Mouse (Mus musculus): ENCODE results near the gene Fosb. TPM values are rescaled to one million over a fixed set of nuclear protein-coding genes. Genes with fewer than 3 reads are reported as not detected.

Fosb gene
- polyA plus RNA-seq, 1 experiment from 2014 or later: 0.04 TPM

DNA sequence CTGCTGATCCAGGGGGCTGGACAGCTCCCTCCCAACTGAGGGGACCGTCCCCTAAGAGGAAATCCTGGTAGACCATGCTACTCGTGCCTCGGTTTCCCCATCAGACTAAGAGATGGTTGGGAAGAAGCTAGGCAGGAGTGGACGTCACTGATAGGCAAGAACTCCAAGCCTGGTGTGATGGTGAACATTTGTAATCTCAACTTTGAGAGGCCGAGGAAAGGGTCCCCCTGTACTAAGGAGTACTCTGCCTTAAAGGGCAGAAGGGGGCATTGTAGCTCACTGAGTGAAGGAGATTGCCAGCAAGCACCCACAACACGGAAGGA is 4.5 kb downstream of the Fosb start:
- H3K4me3 ChIP-seq (ENCODE audit: low read depth, low read length): 0 out of 2 replicates have a peak overlapping the region, but pooled peaks have one; percentile 22
- H3K9ac ChIP-seq (ENCODE audit: low read length): no peak overlapping the region
- no peak for ATAC-seq (ENCODE audit: low FRiP score)
- peaks cover 28% of the 10 kb centered on the region for H3K4me1 ChIP-seq (ENCODE audit: control insufficient read depth, insufficient read depth, low read length)
- no peak for DNase-seq (ENCODE audit: low spot score, missing footprints)
- no peaks in the 10 kb centered on the region for H3K36me3 ChIP-seq (ENCODE audit: control insufficient read depth, insufficient read depth, low read length)
- no peak overlapping the region; the same call in 1 of the 2 replicates for H3K4me2 ChIP-seq
- H3K27me3 ChIP-seq (ENCODE audit: control insufficient read depth, insufficient read depth, low read length): peaks cover 56% of the 10 kb centered on the region
- no peak overlapping the region for H3K27ac ChIP-seq (ENCODE audit: low read depth, low read length)
- WGBS: 8% methylated on average over 6 of the region's 6 CpGs
- H3K9me3 ChIP-seq (ENCODE audit: control insufficient read depth, low read length): no peaks in the 10 kb centered on the region

GRCm38 (mm10) chr7:19304501-19305412 is 5.1 kb downstream of the Fosb start:
- Histone ChIP-seq H3K9me3 (ENCODE audit: control insufficient read depth, low read length) (no peaks in the 10 kb centered on the region), H3K4me2 (peak overlapping the region; percentile 43), H3K27me3 (ENCODE audit: control insufficient read depth, insufficient read depth, low read length) (peaks cover 56% of the 10 kb centered on the region), H3K9ac (ENCODE audit: low read length) (peak overlapping the region; percentile 37; the same call in 1 of the 2 replicates), H3K4me1 (ENCODE audit: control insufficient read depth, insufficient read depth, low read length) (peaks cover 28% of the 10 kb centered on the region), H3K27ac (ENCODE audit: low read depth, low read length) (no peak overlapping the region), H3K4me3 (ENCODE audit: low read depth, low read length) (peak overlapping the region; percentile 22), H3K36me3 (ENCODE audit: control insufficient read depth, insufficient read depth, low read length) (no peaks in the 10 kb centered on the region)
- ATAC-seq (ENCODE audit: low FRiP score) (no peak), DNase-seq (ENCODE audit: low spot score, missing footprints) (peak; percentile 90)
- 2% methylated on average over 47 of the region's 48 CpGs for WGBS

DNA sequence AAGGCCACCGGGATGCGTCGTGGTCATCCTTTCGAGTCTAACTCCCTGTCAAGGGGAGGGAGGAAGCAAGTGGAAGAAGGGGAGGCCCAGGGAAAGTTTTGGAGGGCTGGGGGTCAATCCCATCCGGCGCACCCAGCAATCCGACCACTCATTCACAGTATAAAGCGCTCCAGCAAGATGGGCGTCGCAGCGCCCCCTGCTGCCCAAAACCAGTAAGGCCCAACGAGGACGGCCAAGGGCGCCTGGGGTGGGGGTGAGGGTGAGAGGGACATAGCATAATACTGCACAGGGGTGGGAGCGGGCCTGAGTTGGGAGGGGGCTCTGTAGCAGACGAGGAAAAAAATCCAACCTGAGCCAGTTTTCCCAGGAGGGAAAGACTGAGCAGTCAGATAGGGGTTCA is 6.1 kb downstream of the Fosb start:
- peaks cover 56% of the 10 kb centered on the region for H3K27me3 ChIP-seq (ENCODE audit: control insufficient read depth, insufficient read depth, low read length)
- H3K9me3 ChIP-seq (ENCODE audit: control insufficient read depth, low read length): no peaks in the 10 kb centered on the region
- H3K4me2 ChIP-seq: peak overlapping the region; percentile 33
- 0 out of 2 replicates have a peak overlapping the region, but pooled peaks have one; percentile 22 for H3K9ac ChIP-seq (ENCODE audit: low read length)
- no peaks in the 10 kb centered on the region for H3K36me3 ChIP-seq (ENCODE audit: control insufficient read depth, insufficient read depth, low read length)
- H3K27ac ChIP-seq (ENCODE audit: low read depth, low read length): no peak overlapping the region
- peaks cover 19% of the 10 kb centered on the region for H3K4me1 ChIP-seq (ENCODE audit: control insufficient read depth, insufficient read depth, low read length)
- ATAC-seq (ENCODE audit: low FRiP score) (peak; percentile 27), DNase-seq (ENCODE audit: low spot score, missing footprints) (peak; percentile 99)
- WGBS: under 1% methylated on average over 16 of the region's 16 CpGs
- H3K4me3 ChIP-seq (ENCODE audit: low read depth, low read length): no peak overlapping the region

DNA sequence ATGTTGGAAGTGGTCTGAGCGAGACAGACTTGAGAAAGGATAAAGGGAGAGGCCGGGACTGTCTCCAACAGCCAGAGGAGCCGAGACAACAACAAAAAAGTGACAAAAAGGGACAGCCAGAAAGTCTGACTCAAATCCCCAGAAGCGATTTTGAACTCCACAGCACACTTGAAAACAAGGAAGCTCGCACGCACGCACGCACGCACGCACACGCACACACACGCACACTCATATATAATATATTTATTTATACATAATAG is 6.9 kb downstream of the Fosb start:
- H3K27ac ChIP-seq (ENCODE audit: low read depth, low read length): no peak overlapping the region
- DNase-seq (ENCODE audit: low spot score, missing footprints) (no peak), ATAC-seq (ENCODE audit: low FRiP score) (no peak)
- H3K36me3 ChIP-seq (ENCODE audit: control insufficient read depth, insufficient read depth, low read length): no peaks in the 10 kb centered on the region
- H3K9ac ChIP-seq (ENCODE audit: low read length): no peak overlapping the region
- no peaks in the 10 kb centered on the region for H3K9me3 ChIP-seq (ENCODE audit: control insufficient read depth, low read length)
- WGBS: 77% methylated on average over 12 of the region's 12 CpGs
- H3K4me2 ChIP-seq: no peak overlapping the region
- peaks cover 56% of the 10 kb centered on the region for H3K27me3 ChIP-seq (ENCODE audit: control insufficient read depth, insufficient read depth, low read length)
- no peak overlapping the region for H3K4me3 ChIP-seq (ENCODE audit: low read depth, low read length)
- H3K4me1 ChIP-seq (ENCODE audit: control insufficient read depth, insufficient read depth, low read length): peaks cover 16% of the 10 kb centered on the region

- no peak for ATAC-seq (ENCODE audit: low FRiP score)
- H3K9me3 ChIP-seq (ENCODE audit: control insufficient read depth, low read length): no peaks in the 10 kb centered on the region
- no peak for DNase-seq (ENCODE audit: low spot score, missing footprints)
- H3K36me3 ChIP-seq (ENCODE audit: control insufficient read depth, insufficient read depth, low read length): no peaks in the 10 kb centered on the region
- no peak overlapping the region; the same call in 1 of the 2 replicates for H3K4me3 ChIP-seq (ENCODE audit: low read depth, low read length)
- H3K9ac ChIP-seq (ENCODE audit: low read length): no peak overlapping the region
- peaks cover 12% of the 10 kb centered on the region for H3K4me1 ChIP-seq (ENCODE audit: control insufficient read depth, insufficient read depth, low read length)
- H3K27me3 ChIP-seq (ENCODE audit: control insufficient read depth, insufficient read depth, low read length): peaks cover 56% of the 10 kb centered on the region
- 52% methylated on average over 13 of the region's 13 CpGs for WGBS
- H3K4me2 ChIP-seq: no peak overlapping the region
- no peak overlapping the region for H3K27ac ChIP-seq (ENCODE audit: low read depth, low read length)
Measured at GRCm38 (mm10) chr7:19302264-19303045, 7.4 kb downstream of the Fosb start.

DNA sequence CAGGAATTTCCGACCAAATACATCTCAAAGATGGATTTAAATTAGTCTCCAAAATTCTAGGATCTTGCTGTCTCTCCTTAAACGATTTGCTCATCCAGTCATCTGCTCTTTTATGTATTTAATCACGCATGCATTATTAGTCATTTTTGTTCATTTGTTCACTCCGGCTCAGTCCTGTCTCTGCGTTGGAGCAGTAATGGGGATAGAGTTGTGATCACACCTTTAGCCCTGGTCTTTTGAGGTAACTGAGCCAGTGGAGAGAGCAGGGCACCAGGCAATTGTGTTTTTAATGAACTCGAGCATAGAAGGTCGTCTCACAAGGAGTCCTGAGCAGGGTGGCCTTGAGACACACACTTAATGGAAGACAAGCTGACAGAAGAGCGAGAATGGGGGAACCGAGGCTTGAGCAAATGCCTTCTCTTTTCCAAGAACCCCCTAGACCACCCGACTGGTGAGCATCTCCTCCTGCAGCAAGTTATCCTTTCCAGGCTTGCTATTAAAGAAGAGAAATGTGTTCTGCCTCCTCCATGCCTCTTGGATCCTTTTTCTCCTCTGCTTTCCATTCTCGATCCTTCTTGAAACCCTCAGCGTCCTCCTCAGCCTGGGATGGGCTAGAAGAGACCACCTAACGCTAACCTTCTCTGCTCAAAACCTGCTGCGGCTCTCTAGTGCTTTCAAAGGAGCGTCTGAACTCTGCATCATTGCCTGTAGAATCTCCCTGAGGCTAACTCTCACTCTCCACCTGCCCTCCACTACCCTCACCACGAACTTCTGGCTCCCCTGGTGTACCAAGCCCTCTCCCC is 8.2 kb downstream of the Fosb start:
- Histone ChIP-seq H3K4me2 (peak overlapping the region; percentile 34), H3K4me1 (ENCODE audit: control insufficient read depth, insufficient read depth, low read length) (peaks cover 12% of the 10 kb centered on the region), H3K36me3 (ENCODE audit: control insufficient read depth, insufficient read depth, low read length) (no peaks in the 10 kb centered on the region), H3K27ac (ENCODE audit: low read depth, low read length) (no peak overlapping the region), H3K27me3 (ENCODE audit: control insufficient read depth, insufficient read depth, low read length) (peaks cover 49% of the 10 kb centered on the region), H3K4me3 (ENCODE audit: low read depth, low read length) (peak overlapping the region; percentile 15), H3K9me3 (ENCODE audit: control insufficient read depth, low read length) (no peaks in the 10 kb centered on the region), H3K9ac (ENCODE audit: low read length) (peak overlapping the region; percentile 34; the same call in 1 of the 2 replicates)
- WGBS: 8% methylated on average over 16 of the region's 16 CpGs
- DNase-seq (ENCODE audit: low spot score, missing footprints): peak; percentile 89
- ATAC-seq (ENCODE audit: low FRiP score): no peak

DNA sequence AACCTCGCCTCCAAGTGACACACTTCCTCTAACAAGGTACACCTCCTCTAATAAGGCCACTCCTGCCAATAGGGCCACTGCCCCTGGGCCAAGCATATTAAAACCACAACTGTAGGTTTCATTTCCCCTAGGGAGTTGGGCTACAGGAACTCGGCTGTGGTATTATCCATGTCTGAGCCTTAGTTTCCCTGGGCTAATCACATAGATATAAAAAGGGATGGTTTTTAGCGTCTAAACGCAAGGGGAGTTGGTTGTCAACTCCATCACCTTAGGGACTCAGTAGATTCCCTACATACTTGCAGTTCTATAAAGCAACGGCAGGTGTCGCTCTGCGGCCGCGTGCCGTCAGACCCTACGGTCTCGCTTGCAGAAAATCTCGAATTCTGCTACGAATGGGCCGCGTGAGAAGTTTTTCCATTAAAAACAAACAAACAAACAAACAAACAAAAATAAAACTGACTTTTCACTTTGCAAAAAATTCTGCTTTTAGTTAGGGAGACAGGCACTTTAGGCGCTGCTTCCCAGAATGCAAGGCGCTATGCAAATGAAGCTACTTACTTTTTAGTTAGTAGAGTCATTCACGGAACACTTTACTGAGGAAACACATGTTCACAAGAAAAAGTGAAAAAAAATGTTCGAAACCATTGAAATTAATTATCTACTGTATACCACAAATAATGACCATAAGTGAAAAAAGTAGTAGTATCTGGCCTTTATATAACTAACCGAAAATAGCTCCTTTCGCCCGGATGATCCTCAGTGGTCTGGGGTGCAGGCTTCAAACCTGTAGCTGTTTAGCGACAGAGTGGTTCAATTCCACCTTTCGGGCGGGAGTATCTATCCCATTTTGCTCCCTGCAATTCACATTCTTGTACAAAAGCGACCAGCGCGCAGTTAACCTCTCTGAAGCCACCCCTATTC is 9.1 kb downstream of the Fosb start:
- Histone ChIP-seq H3K4me3 (ENCODE audit: low read depth, low read length) (peak overlapping the region; percentile 32), H3K27me3 (ENCODE audit: control insufficient read depth, insufficient read depth, low read length) (peaks cover 40% of the 10 kb centered on the region), H3K9ac (ENCODE audit: low read length) (0 out of 2 replicates have a peak overlapping the region, but pooled peaks have one; percentile 0), H3K36me3 (ENCODE audit: control insufficient read depth, insufficient read depth, low read length) (no peaks in the 10 kb centered on the region; the same call in 1 of the 2 replicates), H3K9me3 (ENCODE audit: control insufficient read depth, low read length) (no peaks in the 10 kb centered on the region), H3K4me2 (peak overlapping the region; percentile 34), H3K4me1 (ENCODE audit: control insufficient read depth, insufficient read depth, low read length) (peaks cover 12% of the 10 kb centered on the region), H3K27ac (ENCODE audit: low read depth, low read length) (no peak overlapping the region)
- under 1% methylated on average over 29 of the region's 29 CpGs for WGBS
- ATAC-seq (ENCODE audit: low FRiP score): peak; percentile 79
- DNase-seq (ENCODE audit: low spot score, missing footprints): peak; percentile 98

- Histone ChIP-seq H3K9ac (ENCODE audit: low read length) (no peak overlapping the region), H3K27me3 (ENCODE audit: control insufficient read depth, insufficient read depth, low read length) (peaks cover 24% of the 10 kb centered on the region), H3K9me3 (ENCODE audit: control insufficient read depth, low read length) (no peaks in the 10 kb centered on the region), H3K4me3 (ENCODE audit: low read depth, low read length) (no peak overlapping the region), H3K27ac (ENCODE audit: low read depth, low read length) (no peak overlapping the region), H3K4me1 (ENCODE audit: control insufficient read depth, insufficient read depth, low read length) (peaks cover 5% of the 10 kb centered on the region), H3K36me3 (ENCODE audit: control insufficient read depth, insufficient read depth, low read length) (no peaks in the 10 kb centered on the region; the same call in 1 of the 2 replicates), H3K4me2 (no peak overlapping the region)
- ATAC-seq (ENCODE audit: low FRiP score): no peak
- peak; percentile 90 for DNase-seq (ENCODE audit: low spot score, missing footprints)
- 23% methylated on average over 3 of the region's 3 CpGs for WGBS
Measured at GRCm38 (mm10) chr7:19299194-19299593, 10.7 kb downstream of the Fosb start.

Data from midbrain, embryonic 11.5 days (tissue).